Mouse (Mus musculus) embryonic stem cell, embryonic (primary cell): ENCODE data around the gene Ralgps1.
"Not testable (repeated sequence)": the region's sequence is repeated elsewhere in the genome, so short reads cannot be mapped to it uniquely, and the experiment has no call there.

Source experiments
- CTCF ChIA-PET, 4 experiments: fragments of 300-600 bp in 2 of 4; fragments of 350-600 bp in 2 of 4; sonication (Branson Sonifier 250); formaldehyde crosslinking; loops; one replicate each; lab custom pipeline; 2022; ENCODE audit warnings: inconsistent platforms in 2 of 4; lab: Charles Lee
- POLR2A ChIA-PET, 4 experiments: fragments of 300-600 bp in 2 of 4; fragments of 350-600 bp in 2 of 4; sonication (Branson Sonifier 250); formaldehyde crosslinking; loops; one replicate each; lab custom pipeline; 2022; ENCODE audit warnings: antibody characterized with exemption in 4 of 4, inconsistent platforms in 1 of 4; lab: Charles Lee

Ralgps1 gene

GRCm38 (mm10) chr2:33130526-33131483 lies 240.5 kb downstream of the Ralgps1 start:
- ChIA-PET CTCF (interaction anchor here in 3 of 4 experiments (0.6 to 3.1 kb wide), 65 partner anchors 9 to 551 kb away, joined by 3 to 24 read pairs (median 4); partner anchors contain the start of genes Angptl2 (in 2 of the 3), Ralgps1 (in 2 of the 3), Slc2a8 (in 2 of the 3) and Lrsam1 (in 1 of the 3)), POLR2A (interaction anchor here (0.5 to 3.5 kb wide), 115 partner anchors 8 to 1774 kb away, joined by 3 to 46 read pairs (median 4); partner anchors contain the start of genes Angptl2 (in 3 of the 4), Lrsam1 (in 3 of the 4), Rpl12 (in 3 of the 4) and Slc2a8 (in 3 of the 4))

GRCm38 (mm10) chr2:33130141-33130525 lies 241.2 kb downstream of the Ralgps1 start:
- POLR2A ChIA-PET: interaction anchor here (1.0 to 3.5 kb wide), 39 partner anchors 8 to 1642 kb away, joined by 3 to 46 read pairs (median 5); partner anchors contain the start of genes Lrsam1 (in 3 of the 4), Rpl12 (in 3 of the 4), Angptl2 (in 1 of the 4) and Hspa5 (in 1 of the 4)
- CTCF ChIA-PET: interaction anchor here in 3 of 4 experiments (0.5 to 3.1 kb wide), 17 partner anchors 15 to 431 kb away, joined by 3 to 24 read pairs (median 3); partner anchors contain the start of genes Ralgps1 (in 1 of the 3) and Tor2a (in 1 of the 3)

- ChIA-PET POLR2A (interaction anchor here in 3 of 4 experiments (0.6 to 3.5 kb wide), 17 partner anchors 10 to 1642 kb away, joined by 3 to 46 read pairs (median 8); partner anchors contain the start of genes Angptl2 (in 1 of the 3), Hspa5 (in 1 of the 3), Lrsam1 (in 1 of the 3) and Ralgps1 (in 1 of the 3)), CTCF (interaction anchor here in 2 of 4 experiments (0.5 to 3.1 kb wide), 8 partner anchors 25 to 357 kb away, joined by 3 to 17 read pairs (median 3); partner anchors contain the start of gene Ralgps1 (in 1 of the 2))
Observed at GRCm38 (mm10) chr2:33129696-33130095, 241.6 kb downstream of the Ralgps1 start.

- CTCF ChIA-PET: interaction anchor here in 2 of 4 experiments (0.5 to 1.0 kb wide), 3 partner anchors 24 to 273 kb away, joined by 3 read pairs; no protein-coding TSS in a partner anchor
Observed at GRCm38 (mm10) chr2:33129005-33129404, 242.3 kb downstream of the Ralgps1 start.

GRCm38 (mm10) chr2:33127271-33127670 lies 244.0 kb downstream of the Ralgps1 start:
- ChIA-PET CTCF (no interaction called here), POLR2A (interaction anchor here in 2 of 4 experiments (0.8 to 1.0 kb wide), 2 partner anchors 17 to 311 kb away, joined by 3 read pairs; no protein-coding TSS in a partner anchor)

More at GRCm38 (mm10) chr2:33129005-33129404, 242.3 kb downstream of the Ralgps1 start:
- POLR2A ChIA-PET: interaction anchor here in 1 of 4 experiments (0.6 to 2.6 kb wide), 3 partner anchors 10 to 185 kb away, joined by 3 to 8 read pairs (median 3); no protein-coding TSS in a partner anchor

- ChIA-PET CTCF (no interaction called here), POLR2A (interaction anchor here in 1 of 4 experiments (0.5 to 1.9 kb wide), 3 partner anchors 8 to 87 kb away, joined by 3 to 7 read pairs (median 4); partner anchors contain the start of gene Garnl3)
Observed at GRCm38 (mm10) chr2:33122856-33123255, 248.4 kb downstream of the Ralgps1 start.

- CTCF ChIA-PET: no interaction called here
- POLR2A ChIA-PET: no interaction called here
Observed at GRCm38 (mm10) chr2:33100536-33100935, 270.8 kb downstream of the Ralgps1 start.

GRCm38 (mm10) chr2:33097326-33097725 lies 274.0 kb downstream of the Ralgps1 start:
- ChIA-PET POLR2A (interaction anchor here in 2 of 4 experiments (0.7 to 2.5 kb wide), 7 partner anchors 15 to 398 kb away, joined by 3 to 8 read pairs (median 3); no protein-coding TSS in a partner anchor), CTCF (interaction anchor here in 1 of 4 experiments (0.6 kb wide), 1 partner anchor 247 kb away, joined by 5 read pairs; no protein-coding TSS in a partner anchor)

- CTCF ChIA-PET: no interaction called here
- POLR2A ChIA-PET: no interaction called here
Observed at GRCm38 (mm10) chr2:33095221-33095671, 276.0 kb downstream of the Ralgps1 start.

GRCm38 (mm10) chr2:33090620-33091520 lies 280.4 kb downstream of the Ralgps1 start:
- POLR2A ChIA-PET: no interaction called here
- CTCF ChIA-PET: interaction anchor here in 2 of 4 experiments (0.5 to 0.7 kb wide), 2 partner anchors 30 to 41 kb away, joined by 3 to 4 read pairs; no protein-coding TSS in a partner anchor

GRCm38 (mm10) chr2:33090033-33090400 lies 281.3 kb downstream of the Ralgps1 start:
- POLR2A ChIA-PET: interaction anchor here in 1 of 4 experiments (1.2 kb wide), 1 partner anchor 24 kb away, joined by 4 read pairs; no protein-coding TSS in a partner anchor
- CTCF ChIA-PET: not testable (repeated sequence)

GRCm38 (mm10) chr2:33089356-33090032 lies 281.8 kb downstream of the Ralgps1 start:
- POLR2A ChIA-PET: interaction anchor here in 1 of 4 experiments (1.2 to 1.6 kb wide), 3 partner anchors 9 to 24 kb away, joined by 3 to 5 read pairs (median 4); no protein-coding TSS in a partner anchor
- CTCF ChIA-PET: no interaction called here

- CTCF ChIA-PET: interaction anchor here in 1 of 4 experiments (0.6 kb wide), 2 partner anchors 255 to 404 kb away, joined by 3 to 6 read pairs; no protein-coding TSS in a partner anchor
- POLR2A ChIA-PET: interaction anchor here in 3 of 4 experiments (0.7 to 1.3 kb wide), 5 partner anchors 9 to 1726 kb away, joined by 3 to 4 read pairs (median 3); no protein-coding TSS in a partner anchor
Observed at GRCm38 (mm10) chr2:33086671-33087363, 284.5 kb downstream of the Ralgps1 start.

- ChIA-PET CTCF (interaction anchor here in 2 of 4 experiments (0.6 to 1.0 kb wide), 3 partner anchors 9 to 316 kb away, joined by 3 read pairs; no protein-coding TSS in a partner anchor), POLR2A (interaction anchor here in 2 of 4 experiments (0.7 to 1.3 kb wide), 5 partner anchors 8 to 1726 kb away, joined by 3 to 4 read pairs (median 3); no protein-coding TSS in a partner anchor)
Observed at GRCm38 (mm10) chr2:33086016-33086596, 285.2 kb downstream of the Ralgps1 start.

- ChIA-PET POLR2A (interaction anchor here in 1 of 4 experiments (1.0 to 1.6 kb wide), 3 partner anchors 9 to 17 kb away, joined by 3 to 5 read pairs (median 4); no protein-coding TSS in a partner anchor), CTCF (interaction anchor here in 1 of 4 experiments (0.6 kb wide), 1 partner anchor 583 kb away, joined by 4 read pairs; no protein-coding TSS in a partner anchor)
Observed at GRCm38 (mm10) chr2:33084221-33084620, 287.1 kb downstream of the Ralgps1 start.
